Mouse (Mus musculus) layer of hippocampus, postnatal 25 days (tissue): ENCODE results near the gene Zfp428. TPM values are rescaled to one million over a fixed set of nuclear protein-coding genes. Genes with fewer than 3 reads are reported as not detected.

Source experiments
- DNase-seq, 2 experiments: peaks; one replicate each; pipeline ENCODE4 v3.0.0; 2022; ENCODE audit warnings: mixed read lengths in 2 of 2, low spot score in 1 of 2; ENCODE audit errors: extremely low spot score in 1 of 2
- total RNA-seq, 2 experiments: library from RNA; stranded (reverse); gene quantifications; 2 replicates each; pipeline ENCODE4 v1.2.3; 2021

The Zfp428 gene
- total RNA-seq = 10 to 100 TPM; 39.8 to 45.0 TPM

DNA sequence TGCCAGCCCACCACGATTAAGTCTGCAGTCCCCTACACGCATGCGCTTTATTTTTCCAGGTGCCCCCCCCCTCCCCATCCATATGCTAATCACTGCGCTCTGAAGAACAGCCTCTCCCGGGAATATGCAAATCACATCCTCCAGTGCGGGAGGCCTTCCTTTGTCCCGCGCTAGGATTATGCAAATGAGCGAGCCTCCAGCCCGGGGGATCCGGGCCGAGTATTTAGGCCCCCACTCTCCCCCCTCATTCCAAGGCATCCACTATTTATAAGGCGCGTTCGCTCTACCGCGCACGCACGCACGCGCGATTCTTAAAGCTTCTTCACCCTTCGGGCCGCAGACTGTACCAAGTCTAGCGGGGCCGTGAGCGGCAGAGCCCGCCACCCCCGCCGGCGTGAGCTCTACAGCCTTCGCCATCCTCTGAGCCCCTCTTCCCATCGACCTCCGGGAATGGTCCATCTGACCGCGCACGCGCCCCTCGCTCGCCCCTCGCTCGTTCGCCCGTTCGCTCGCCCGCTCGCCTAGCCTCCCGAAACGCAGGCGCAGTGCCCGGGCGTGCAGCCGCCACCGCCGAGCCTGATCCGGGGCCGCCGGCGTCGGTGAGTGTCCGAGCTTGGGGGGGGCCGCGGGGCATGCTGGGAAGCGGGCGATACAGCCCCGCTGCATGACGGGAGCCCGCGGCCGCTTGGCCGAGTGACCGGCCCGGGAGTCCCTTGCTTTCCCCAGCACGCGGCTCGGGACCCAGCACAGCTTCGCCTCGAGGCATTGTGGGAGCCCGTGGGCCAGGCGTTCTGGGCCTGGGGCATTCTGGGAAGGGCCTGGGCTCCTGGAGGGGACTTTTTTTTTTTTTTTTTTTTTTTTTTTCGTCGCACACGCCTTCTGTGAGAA lies at the start of gene Zfp428:
Zfp428 (plus strand) TSS at position 169 of the 888 bp plus-strand sequence.
- peak; percentile 71 to 83 for DNase-seq

- DNase-seq = no peak
Observed at GRCm38 (mm10) chr7:24457726-24458370, 49.0 kb upstream of the Zfp428 start.

DNA sequence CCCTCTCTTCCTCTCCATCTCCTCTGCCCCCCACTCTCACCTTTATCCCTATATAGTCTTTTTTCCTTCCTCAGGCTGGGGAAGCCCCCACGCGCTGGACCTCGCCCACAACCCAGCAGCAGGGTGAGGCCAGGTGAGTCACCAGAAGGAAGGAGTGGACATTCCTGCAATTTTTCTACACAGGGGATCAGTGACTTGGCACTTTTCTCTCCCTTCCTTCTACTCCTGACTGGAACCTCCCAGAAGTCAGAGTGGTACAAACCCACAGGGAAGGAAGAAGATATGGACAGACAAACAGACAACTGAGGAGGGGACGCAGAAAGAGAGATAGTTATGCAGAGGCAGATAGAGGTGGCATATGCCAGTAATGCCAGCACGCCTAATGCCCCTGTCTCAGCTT lies 47.4 kb upstream of the Zfp428 start:
- no peak for DNase-seq

GRCm38 (mm10) chr7:24459843-24460242 lies 47.0 kb upstream of the Zfp428 start:
- no peak for DNase-seq

DNA sequence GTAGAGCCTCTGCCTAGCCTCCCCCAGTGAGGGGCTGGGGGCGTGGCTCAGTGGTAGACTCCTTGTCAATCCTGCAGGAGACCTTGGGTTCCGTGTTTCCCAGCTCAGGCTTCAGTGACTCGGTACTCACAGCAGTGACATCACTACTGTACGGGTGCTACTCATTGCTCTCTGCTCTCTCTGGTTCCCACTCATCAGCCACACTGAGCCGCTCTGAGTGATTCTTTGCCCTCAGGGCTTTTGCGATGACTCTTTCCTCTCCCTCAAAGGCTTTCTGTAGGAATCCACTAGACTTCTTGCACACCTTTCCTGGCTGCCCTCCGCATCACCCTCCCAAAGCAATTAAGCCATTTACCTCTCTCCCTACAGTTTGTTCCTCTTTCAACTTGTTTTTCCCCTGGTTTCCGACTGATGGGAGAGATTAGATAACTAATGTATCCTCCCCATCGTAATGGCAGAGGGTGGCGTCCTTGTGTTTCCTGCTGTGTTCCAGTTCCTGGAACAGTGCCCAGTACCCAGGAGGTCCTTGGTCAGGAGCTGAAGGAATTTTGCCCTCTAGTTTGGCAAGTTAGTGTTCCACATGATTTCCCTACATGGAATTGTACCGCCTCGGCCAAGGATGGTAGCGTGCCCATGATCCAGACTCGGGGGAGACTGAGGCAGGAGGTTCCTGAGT lies 45.3 kb upstream of the Zfp428 start:
- DNase-seq = no peak

DNA sequence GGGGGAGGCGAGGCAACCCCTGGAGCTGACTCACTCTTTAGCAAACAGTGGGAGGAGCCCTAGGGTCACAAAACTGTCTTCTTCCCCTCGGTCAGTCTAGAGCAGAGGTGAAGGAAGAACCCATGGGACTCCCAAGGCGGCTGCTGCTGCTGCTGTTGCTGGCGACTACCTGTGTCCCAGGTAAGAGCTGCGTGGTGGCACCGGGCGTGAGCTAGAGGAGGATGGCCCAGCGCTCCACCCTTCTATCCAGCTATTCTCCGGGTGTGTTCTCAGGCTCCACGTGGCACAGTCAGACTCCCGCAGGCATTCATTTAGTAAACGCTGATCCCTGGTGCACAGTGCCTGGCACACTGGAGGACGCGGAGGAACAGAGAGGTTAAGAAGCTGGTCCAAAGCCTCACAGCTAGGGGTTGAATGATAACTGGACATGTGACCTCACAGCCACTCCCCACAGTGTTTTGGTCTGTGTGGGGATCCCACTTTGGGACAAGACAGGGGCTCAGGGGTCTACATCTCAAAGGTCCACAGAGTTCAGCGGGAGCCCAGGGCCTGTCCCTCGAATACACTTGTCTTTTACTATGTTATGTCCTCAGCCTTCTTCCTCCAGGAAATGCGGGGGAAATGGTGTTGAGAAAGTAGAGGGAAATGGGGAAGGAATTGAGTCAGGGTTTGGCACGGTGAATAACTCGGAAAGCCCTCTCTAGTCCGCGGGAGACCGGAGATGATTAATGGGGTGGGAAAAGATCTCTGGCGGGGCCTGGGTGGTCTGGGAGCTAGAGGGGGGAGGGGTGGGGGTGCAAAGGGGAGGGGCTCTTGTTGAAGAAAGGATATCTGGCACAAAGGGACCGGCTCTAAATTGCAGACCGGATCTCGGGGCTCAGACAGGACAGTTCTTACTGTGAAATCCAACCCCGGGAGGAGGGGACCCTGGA lies 44.2 kb upstream of the Zfp428 start, which contains the start of gene Plaur:
Plaur (plus strand) TSS at position 97 of the 932 bp plus-strand sequence.
- no peak for DNase-seq

GRCm38 (mm10) chr7:24466835-24467234 lies 40.0 kb upstream of the Zfp428 start:
- no peak for DNase-seq

GRCm38 (mm10) chr7:24467886-24468285 lies 38.9 kb upstream of the Zfp428 start:
- DNase-seq = no peak

DNA sequence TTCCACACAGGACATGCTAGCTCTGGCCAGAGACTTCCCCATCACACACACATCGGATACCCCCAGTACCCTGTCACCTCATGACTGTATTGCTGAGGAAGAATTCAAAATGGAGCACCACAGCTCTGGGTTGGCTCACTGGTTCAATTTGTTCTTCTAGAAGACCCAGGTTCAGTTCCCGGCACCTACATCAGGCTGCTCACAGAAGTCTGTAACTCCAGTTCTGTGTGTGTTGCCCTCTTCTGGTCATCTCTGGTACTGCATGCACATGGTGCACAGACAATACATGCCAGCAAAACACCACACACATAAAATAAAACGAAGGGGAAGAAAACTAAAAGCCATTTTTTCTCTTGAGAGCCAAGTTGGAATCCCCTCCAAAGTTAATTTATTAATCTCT lies 37.7 kb upstream of the Zfp428 start:
- no peak for DNase-seq

DNA sequence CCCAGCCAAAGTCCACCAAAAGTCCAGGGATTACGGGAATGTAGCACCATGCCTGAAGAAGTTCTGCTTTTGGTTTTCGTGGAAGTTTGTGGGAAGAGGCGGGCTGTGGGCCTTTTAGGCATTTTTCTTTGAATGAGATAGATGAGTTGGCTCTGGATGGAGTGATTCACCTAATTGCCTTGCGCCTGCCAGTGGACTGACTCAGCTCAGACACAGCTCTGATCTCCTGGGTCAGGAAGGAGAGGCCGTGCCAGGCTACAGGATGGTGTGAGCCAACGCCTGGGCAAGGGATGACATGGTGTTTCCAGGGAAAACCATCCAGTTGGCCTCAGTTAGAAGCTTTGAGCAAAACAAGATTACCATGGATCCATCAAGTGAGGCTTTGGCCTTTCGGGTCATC lies 36.5 kb upstream of the Zfp428 start:
- DNase-seq = no peak

DNA sequence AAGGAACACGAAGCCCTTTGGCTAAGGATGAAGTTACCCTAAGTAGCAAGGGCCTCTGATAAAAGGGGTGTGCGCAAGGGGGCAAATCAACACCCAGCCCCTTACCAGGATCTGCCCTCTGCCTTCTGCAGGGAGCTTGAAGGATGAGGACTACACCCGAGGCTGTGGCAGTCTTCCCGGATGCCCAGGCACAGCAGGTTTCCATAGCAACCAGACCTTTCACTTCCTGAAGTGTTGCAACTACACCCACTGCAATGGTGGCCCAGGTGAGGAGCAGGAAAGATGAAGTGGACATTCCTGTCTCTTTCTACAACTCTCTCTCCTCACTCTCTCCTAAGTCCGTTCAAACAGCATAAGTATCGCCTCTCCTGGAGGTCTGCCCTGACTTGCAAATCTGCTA lies 34.4 kb upstream of the Zfp428 start:
- no peak for DNase-seq

DNA sequence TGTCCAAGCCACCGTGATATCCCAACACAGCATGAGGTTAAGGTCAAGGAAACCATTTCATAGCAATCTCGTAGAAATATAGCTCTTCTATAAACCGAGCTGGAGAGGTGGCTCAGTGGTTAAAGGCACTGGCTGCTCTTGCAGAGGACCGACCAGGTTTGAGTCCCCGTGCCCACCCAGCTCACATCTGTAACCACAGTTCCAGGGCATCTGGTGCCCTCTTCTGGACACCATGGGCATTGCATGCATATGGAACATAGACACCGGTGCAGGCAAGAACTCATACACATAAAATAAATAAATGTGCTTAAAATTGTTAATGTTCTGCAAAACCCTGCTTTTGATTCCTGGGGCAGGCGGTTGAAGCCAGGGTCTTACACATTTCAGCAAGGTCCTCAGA lies 33.9 kb upstream of the Zfp428 start:
- no peak for DNase-seq

- peak; percentile 54 to 79 for DNase-seq
Observed at GRCm38 (mm10) chr7:24473913-24474529, 32.8 kb upstream of the Zfp428 start.

- DNase-seq = no peak
Observed at GRCm38 (mm10) chr7:24474811-24475506, 31.8 kb upstream of the Zfp428 start.

GRCm38 (mm10) chr7:24476338-24476737 lies 30.5 kb upstream of the Zfp428 start:
- DNase-seq = no peak

GRCm38 (mm10) chr7:24476856-24477255 lies 29.9 kb upstream of the Zfp428 start:
- no peak for DNase-seq

DNA sequence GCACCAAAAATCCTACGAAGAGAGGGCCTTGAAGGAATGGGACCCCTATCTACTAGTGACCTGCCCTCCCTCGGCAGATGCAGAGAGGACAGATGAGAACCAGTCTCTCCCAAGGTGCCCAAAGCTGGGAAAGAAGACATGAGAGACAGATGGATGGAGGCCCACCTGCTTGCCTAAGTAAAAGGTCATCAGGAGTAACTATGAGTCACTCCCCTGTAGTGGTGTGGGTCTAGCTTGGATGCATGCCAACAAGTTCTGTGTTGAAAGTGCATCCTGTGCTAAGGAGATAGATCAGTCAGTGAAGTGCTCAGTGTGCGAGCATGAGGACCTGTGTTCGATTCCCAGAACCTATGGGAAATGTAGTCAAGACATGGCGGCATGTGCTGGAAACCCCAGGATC lies 27.9 kb upstream of the Zfp428 start:
- no peak for DNase-seq

- no peak for DNase-seq
Observed at GRCm38 (mm10) chr7:24479685-24480084, 27.1 kb upstream of the Zfp428 start.
